Mouse (Mus musculus): ENCODE results near the gene Mpp6. TPM values are rescaled to one million over a fixed set of nuclear protein-coding genes. Genes with fewer than 3 reads are reported as not detected.

Mpp6 gene
- polyA plus RNA-seq (2012) = 16.9 and 24.6 TPM in 2 replicates

GRCm38 (mm10) chr6:50109757-50110378 lies at the start of gene Mpp6:
Gene Mpp6 (plus strand): TSS chr6:50110241.
- no peak for TF ChIP-seq GATA1 (IDR thresholded peaks at IDR 0.05; ENCODE audit: low read length)

GRCm38 (mm10) chr6:50066172-50066571 lies 43.9 kb upstream of the Mpp6 start:
- no peak for TF ChIP-seq GATA1 (IDR thresholded peaks at IDR 0.05; ENCODE audit: low read length)

DNA sequence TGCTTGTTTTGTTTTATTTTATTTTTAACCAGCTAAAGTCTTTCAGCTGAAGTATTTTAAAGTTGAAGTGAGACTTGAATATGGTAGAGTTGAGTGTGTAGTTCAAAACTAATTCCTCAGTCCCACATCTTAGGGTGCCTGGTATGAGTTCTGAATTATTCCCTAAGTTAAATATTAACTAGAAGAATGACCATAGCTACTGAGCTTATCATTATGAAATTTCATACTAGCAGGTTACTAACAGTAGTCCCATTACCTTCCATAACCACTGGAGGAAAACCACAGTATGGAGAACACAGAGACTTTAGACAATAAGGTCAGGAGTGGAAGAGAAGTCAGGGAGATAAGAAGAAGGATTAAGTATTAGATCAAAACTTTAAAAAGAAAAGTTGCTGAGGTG lies 41.6 kb upstream of the Mpp6 start:
- TF ChIP-seq GATA1 (IDR thresholded peaks at IDR 0.05; ENCODE audit: low read length) = no peak

- TF ChIP-seq GATA1 (IDR thresholded peaks at IDR 0.05; ENCODE audit: low read length) = no peak
Observed at GRCm38 (mm10) chr6:50075248-50075647, 34.8 kb upstream of the Mpp6 start.

GRCm38 (mm10) chr6:50076473-50076872 lies 33.6 kb upstream of the Mpp6 start:
- TF ChIP-seq GATA1 (IDR thresholded peaks at IDR 0.05; ENCODE audit: low read length) = no peak

GRCm38 (mm10) chr6:50080431-50080830 lies 29.6 kb upstream of the Mpp6 start:
- TF ChIP-seq GATA1 (IDR thresholded peaks at IDR 0.05; ENCODE audit: low read length) = no peak

DNA sequence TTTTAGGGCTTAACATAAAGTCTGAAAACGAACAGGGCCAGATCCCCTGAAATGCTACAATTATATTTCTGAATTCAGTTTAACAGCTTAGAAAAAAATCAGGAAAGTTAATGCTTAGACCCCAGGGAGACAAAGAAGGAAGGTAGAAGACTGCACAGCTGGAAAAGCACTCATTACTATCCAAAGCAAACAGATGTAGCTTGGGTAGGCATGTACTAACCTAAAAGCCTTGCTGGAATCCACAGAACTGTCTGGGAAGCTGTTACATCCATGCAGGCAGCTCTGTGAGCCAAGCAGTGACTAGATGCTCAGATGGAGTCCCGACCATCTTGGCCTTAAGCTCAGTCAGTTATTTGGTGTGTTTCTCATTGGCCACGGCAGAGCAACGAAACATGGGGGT lies 24.8 kb upstream of the Mpp6 start:
- TF ChIP-seq GATA1 (IDR thresholded peaks at IDR 0.05; ENCODE audit: low read length) = no peak

DNA sequence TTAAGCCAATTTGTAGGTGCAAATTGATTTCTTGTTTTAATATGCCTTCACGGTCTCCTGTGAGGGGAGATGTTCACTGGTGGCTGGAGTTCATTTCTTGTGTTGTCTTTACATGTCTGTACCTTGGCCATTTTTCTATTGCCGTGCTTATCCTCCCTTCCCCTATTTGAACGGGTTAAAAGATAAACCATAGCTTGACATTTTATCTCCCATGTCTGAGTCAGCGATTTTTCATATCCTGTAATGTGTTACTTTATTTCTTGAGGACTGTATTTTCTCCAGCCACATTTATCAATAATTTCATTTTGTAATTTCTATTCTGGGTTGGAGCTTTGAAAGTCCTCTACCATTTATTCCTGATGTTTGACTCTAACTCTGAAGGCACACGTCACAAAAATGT lies 20.7 kb upstream of the Mpp6 start:
- TF ChIP-seq GATA1 (IDR thresholded peaks at IDR 0.05; ENCODE audit: low read length) = peak; percentile 54

DNA sequence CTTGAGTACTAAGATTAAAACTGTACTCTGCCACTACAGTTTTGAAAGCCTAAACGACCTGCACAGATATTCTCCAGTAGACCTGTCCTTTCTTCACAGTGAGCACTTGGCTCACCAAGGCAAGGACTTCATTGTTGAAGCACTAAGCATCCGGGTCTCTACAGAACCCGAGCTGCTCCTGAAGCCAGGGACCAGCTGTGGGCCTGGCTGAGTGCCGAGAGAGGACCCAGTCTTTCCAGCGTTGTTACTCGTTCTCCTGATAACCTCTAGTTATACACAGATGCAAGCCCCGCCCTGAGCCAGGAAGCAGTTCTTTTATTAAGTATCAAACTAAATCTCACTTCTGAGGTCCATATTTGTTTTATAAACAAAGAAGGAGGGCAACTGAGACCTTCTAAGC lies 19.8 kb upstream of the Mpp6 start:
- TF ChIP-seq GATA1 (IDR thresholded peaks at IDR 0.05; ENCODE audit: low read length) = no peak

- no peak for TF ChIP-seq GATA1 (IDR thresholded peaks at IDR 0.05; ENCODE audit: low read length)
Observed at GRCm38 (mm10) chr6:50091462-50092154, 18.4 kb upstream of the Mpp6 start.

DNA sequence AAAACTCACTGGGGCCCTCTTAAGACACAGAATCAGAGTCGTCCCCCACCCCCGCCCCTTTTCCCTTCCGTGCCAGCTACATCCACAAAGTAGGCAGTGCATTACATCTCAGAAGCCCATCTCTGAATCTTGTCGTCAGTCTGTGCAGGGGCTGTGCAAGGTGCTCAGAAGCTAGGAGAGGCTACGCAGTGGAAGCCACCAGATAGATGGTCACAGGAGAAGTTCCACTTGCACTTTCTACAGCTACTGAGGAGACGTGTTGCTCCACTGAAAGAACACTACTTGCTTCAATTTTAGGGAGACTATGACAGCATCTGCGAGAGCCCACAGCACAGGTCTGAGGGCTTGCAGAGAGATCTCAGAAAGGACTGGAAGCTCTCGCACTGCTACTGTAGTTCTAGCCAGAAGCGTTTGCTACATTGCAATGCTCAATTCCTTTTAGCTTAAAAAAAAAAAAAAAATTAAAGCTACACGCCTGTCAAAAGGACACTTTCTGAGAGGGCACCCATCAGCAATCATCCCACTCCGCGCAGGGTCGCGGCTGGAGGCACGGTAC lies 762 bp upstream of the Mpp6 start:
- TF ChIP-seq GATA1 (IDR thresholded peaks at IDR 0.05; ENCODE audit: low read length) = no peak

- TF ChIP-seq GATA1 (IDR thresholded peaks at IDR 0.05; ENCODE audit: low read length) = no peak
Observed at GRCm38 (mm10) chr6:50110379-50110941, 419 bp downstream of the Mpp6 start.

- TF ChIP-seq GATA1 (IDR thresholded peaks at IDR 0.05; ENCODE audit: low read length) = no peak
Observed at GRCm38 (mm10) chr6:50111111-50111655, 1.1 kb downstream of the Mpp6 start.

GRCm38 (mm10) chr6:50112775-50113174 lies 2.7 kb downstream of the Mpp6 start:
- TF ChIP-seq GATA1 (IDR thresholded peaks at IDR 0.05; ENCODE audit: low read length) = no peak

- no peak for TF ChIP-seq GATA1 (IDR thresholded peaks at IDR 0.05; ENCODE audit: low read length)
Observed at GRCm38 (mm10) chr6:50114280-50114679, 4.2 kb downstream of the Mpp6 start.

- no peak for TF ChIP-seq GATA1 (IDR thresholded peaks at IDR 0.05; ENCODE audit: low read length)
Observed at GRCm38 (mm10) chr6:50120931-50121330, 10.9 kb downstream of the Mpp6 start.
